7 mouse cellular contexts compared by ENCODE assay signal in genomic region chr10:19185790-19186581, GRCm38 (mm10).
DNase-seq lines count a peak whose midpoint lies in the region; ATAC-seq and TF ChIP-seq lines count a peak whose summit lies in the region.

No protein-coding gene starts in this region.

- TF ChIP-seq POLR2A in bone marrow, adult 2 months (IDR thresholded peaks at IDR 0.05; ENCODE audit: borderline replicate concordance, control insufficient read depth, low read depth, low read length), result no peak

- peak overlapping the region; percentile 54 for H3K4me2 ChIP-seq in embryonic facial prominence, embryonic 14.5 days (ENCODE audit: low read depth, low read length)
- peak overlapping the region; percentile 63 for H3K4me2 ChIP-seq in lung, embryonic 14.5 days
- H3K4me2 ChIP-seq in neural tube, embryonic 15.5 days, result peak overlapping the region; percentile 57

- peak; percentile 44 for DNase-seq in G1E (ENCODE audit: low spot score)
- peak; percentile 86 for DNase-seq in embryonic facial prominence, embryonic 14.5 days (ENCODE audit: low spot score)
- peak; percentile 46 to 51 for DNase-seq in heart, postnatal 36 days
- peak; percentile 23 for DNase-seq in layer of hippocampus, adult 11-12 months (ENCODE audit: low spot score)
- peak; percentile 86 for DNase-seq in lung, embryonic 14.5 days

- H3K4me1 ChIP-seq in G1E (ENCODE audit: insufficient read depth, low read depth, low read length), result peaks cover 7% of the 10 kb centered on the region
- H3K4me1 ChIP-seq in bone marrow, adult 2 months (ENCODE audit: control insufficient read depth, insufficient read depth, low read length), result no peaks in the 10 kb centered on the region; the same call in 1 of the 2 replicates
- peaks cover 5% of the 10 kb centered on the region; the same call in 1 of the 2 replicates for H3K4me1 ChIP-seq in embryonic facial prominence, embryonic 14.5 days (ENCODE audit: control insufficient read depth, insufficient read depth, low read length)
- H3K4me1 ChIP-seq in lung, embryonic 14.5 days (ENCODE audit: insufficient read depth), result no peaks in the 10 kb centered on the region; the same call in 1 of the 2 replicates
- H3K4me1 ChIP-seq in neural tube, embryonic 15.5 days, result peaks cover 6% of the 10 kb centered on the region; the same call in 1 of the 2 replicates

- H3K9me3 ChIP-seq in G1E (replicated peaks), result no peaks in the 10 kb centered on the region
- no peaks in the 10 kb centered on the region for H3K9me3 ChIP-seq in embryonic facial prominence, embryonic 14.5 days (ENCODE audit: control insufficient read depth, low read length)
- no peaks in the 10 kb centered on the region for H3K9me3 ChIP-seq in lung, embryonic 14.5 days (ENCODE audit: low read depth, low read length)
- H3K9me3 ChIP-seq in neural tube, embryonic 15.5 days (replicated peaks), result no peaks in the 10 kb centered on the region

- intact Hi-C loops in heart, postnatal 36 days (cut with DNase I), result loop anchor here (1.0 to 2.0 kb wide), 3 partner anchors 171 to 269 kb away; partner anchors contain the start of gene Tnfaip3

- H3K4me3 ChIP-seq in G1E (ENCODE audit: low read depth, low read length), result peak overlapping the region; percentile 27; the same call in 1 of the 2 replicates
- peak overlapping the region; percentile 65 for H3K4me3 ChIP-seq in bone marrow, adult 2 months (replicated peaks; ENCODE audit: control insufficient read depth, low read depth, low read length)
- H3K4me3 ChIP-seq in embryonic facial prominence, embryonic 14.5 days (ENCODE audit: low read depth, low read length), result peak overlapping the region; percentile 28
- peak overlapping the region; percentile 29 for H3K4me3 ChIP-seq in lung, embryonic 14.5 days (ENCODE audit: low read depth, low read length)
- H3K4me3 ChIP-seq in neural tube, embryonic 15.5 days (replicated peaks), result peak overlapping the region; percentile 28

- H3K27me3 ChIP-seq in G1E (ENCODE audit: insufficient read depth, low read length), result peaks cover 3% of the 10 kb centered on the region
- H3K27me3 ChIP-seq in embryonic facial prominence, embryonic 14.5 days (replicated peaks; ENCODE audit: control insufficient read depth, insufficient read depth, low read length), result peaks cover 8% of the 10 kb centered on the region
- peaks cover 5% of the 10 kb centered on the region; the same call in 1 of the 2 replicates for H3K27me3 ChIP-seq in lung, embryonic 14.5 days (ENCODE audit: insufficient read depth, low read length)
- H3K27me3 ChIP-seq in neural tube, embryonic 15.5 days (replicated peaks), result 0 out of 2 replicates have a peak, but pooled peaks cover 3% of the 10 kb centered on the region

- H3K9ac ChIP-seq in embryonic facial prominence, embryonic 14.5 days (ENCODE audit: low read depth, low read length), result peak overlapping the region; percentile 51
- H3K9ac ChIP-seq in lung, embryonic 14.5 days, result peak overlapping the region; percentile 52
- no peak overlapping the region; the same call in 1 of the 2 replicates for H3K9ac ChIP-seq in neural tube, embryonic 15.5 days (replicated peaks)

- TF ChIP-seq CTCF in G1E (IDR thresholded peaks at IDR 0.05; ENCODE audit: low read depth, low read length), result peak; percentile 82
- TF ChIP-seq CTCF in bone marrow, adult 2 months (IDR thresholded peaks at IDR 0.05; ENCODE audit: control insufficient read depth, insufficient read depth, low read length), result peak; percentile 51
- peak; percentile 88 for TF ChIP-seq CTCF in lung, embryonic 14.5 days (IDR thresholded peaks at IDR 0.05; ENCODE audit: low read depth)

- H3K36me3 ChIP-seq in G1E (replicated peaks), result no peaks in the 10 kb centered on the region
- H3K36me3 ChIP-seq in embryonic facial prominence, embryonic 14.5 days (ENCODE audit: control insufficient read depth, insufficient read depth, low read length), result no peaks in the 10 kb centered on the region
- no peaks in the 10 kb centered on the region for H3K36me3 ChIP-seq in lung, embryonic 14.5 days (ENCODE audit: insufficient read depth)
- H3K36me3 ChIP-seq in neural tube, embryonic 15.5 days, result no peaks in the 10 kb centered on the region

- 2% methylated on average over 18 of the region's 18 CpGs for whole genome bisulfite sequencing in bone marrow, adult 2 months
- 8% methylated on average over 18 of the region's 18 CpGs for WGBS in embryonic facial prominence, embryonic 14.5 days
- WGBS in lung, embryonic 14.5 days, result 8% methylated on average over 18 of the region's 18 CpGs
- 13% methylated on average over 18 of the region's 18 CpGs for WGBS in neural tube, embryonic 15.5 days

- H3K27ac ChIP-seq in bone marrow, adult 2 months (ENCODE audit: control insufficient read depth, insufficient read depth, low read depth, low read length, poor library complexity), result no peak overlapping the region; the same call in 1 of the 2 replicates
- no peak overlapping the region for H3K27ac ChIP-seq in embryonic facial prominence, embryonic 14.5 days (replicated peaks; ENCODE audit: low read depth, low read length)
- H3K27ac ChIP-seq in lung, embryonic 14.5 days (ENCODE audit: low read depth), result no peak overlapping the region
- H3K27ac ChIP-seq in neural tube, embryonic 15.5 days (replicated peaks), result no peak overlapping the region

- ATAC-seq in G1E (ENCODE audit: extremely low read depth, insufficient number of reproducible peaks, low FRiP score, poor library complexity, severe bottlenecking), result peak; percentile 49; the same call in 1 of the 2 replicates
- ATAC-seq in embryonic facial prominence, embryonic 14.5 days (ENCODE audit: low read depth), result peak; percentile 39; the same call in 1 of the 2 replicates
- peak; percentile 73; the same call in 1 of the 2 replicates for ATAC-seq in lung, embryonic 14.5 days (ENCODE audit: insufficient read depth)
- ATAC-seq in neural tube, embryonic 15.5 days (ENCODE audit: low FRiP score), result peak; percentile 83

Comparison
In these comparisons a context has a peak if more than half of its experiments do, and no peak if none do; other contexts are left out.
1. DNase-seq: peak in every context shown above with its lines; median percentile 86 in embryonic facial prominence, embryonic 14.5 days; 86 in lung, embryonic 14.5 days; 48 in heart, postnatal 36 days; 44 in G1E; 23 in layer of hippocampus, adult 11-12 months.